Comparison of ENCODE assay signal across 14 mouse cellular contexts in the genomic region with DNA sequence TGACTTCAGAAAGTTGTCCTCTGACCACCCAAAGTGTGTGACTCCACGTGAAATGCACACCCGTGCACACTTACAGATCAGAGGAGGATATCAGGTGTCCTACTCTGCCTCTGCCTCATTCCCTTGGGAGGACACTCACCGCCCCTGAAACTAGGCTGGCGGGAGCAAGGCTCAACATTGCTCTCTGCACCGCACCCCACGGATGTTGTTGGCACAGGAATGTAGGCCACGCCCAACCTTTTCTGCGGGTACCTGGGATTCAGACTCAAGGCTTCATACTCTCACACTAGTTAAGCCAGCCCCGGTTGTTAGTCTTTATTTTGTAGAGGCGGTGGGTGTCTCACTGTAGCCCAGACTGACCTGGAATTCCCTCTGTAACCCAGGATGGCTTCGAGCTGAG. TPM values are rescaled to one million over a fixed set of nuclear protein-coding genes. Genes with fewer than 3 reads are reported as not detected.
A peak's percentile ranks its signal among the peaks of the same experiment; 100 is the strongest.
DNase-seq lines count a peak whose midpoint lies in the region; ATAC-seq and TF ChIP-seq lines count a peak whose summit lies in the region.
"Had no signal": no experiment of that assay in that cellular context is flagged by ENCODE, and none has a peak within 500 bp of the region (broad histone marks: within the 10 kb centered on the region; RNA-seq: fewer than 3 reads in every experiment).

No protein-coding gene starts in this region.

- peaks cover 55% of the 10 kb centered on the region for H3K4me1 ChIP-seq in kidney, embryonic 15.5 days
- peaks cover 62% of the 10 kb centered on the region for H3K4me1 ChIP-seq in E14TG2a.4 (replicated peaks; ENCODE audit: low read depth, low read length)
- H3K4me1 ChIP-seq in forebrain, embryonic 16.5 days (replicated peaks; ENCODE audit: control insufficient read depth, insufficient read depth, low read length), result peaks cover 28% of the 10 kb centered on the region

- no peaks in the 10 kb centered on the region for H3K36me3 ChIP-seq in kidney, embryonic 15.5 days
- H3K36me3 ChIP-seq in E14TG2a.4 (ENCODE audit: insufficient read depth, low read length), result no peaks in the 10 kb centered on the region
- H3K36me3 ChIP-seq in forebrain, embryonic 16.5 days (ENCODE audit: control insufficient read depth, insufficient read depth), result no peaks in the 10 kb centered on the region
- H3K36me3 ChIP-seq: G1E; limb, embryonic 13.5 days; neural tube, embryonic 13.5 days had no signal

- DNase-seq in kidney, adult 18-20 months, result no peak
- DNase-seq in ES-CJ7 (ENCODE audit: low read depth, low spot score), result peak; percentile 88
- peak; percentile 59 to 73 for DNase-seq in kidney, postnatal 25 days
- no peak for DNase-seq in frontal cortex, postnatal 14 days (ENCODE audit: low spot score in 2 of 2)
- DNase-seq: cerebellum, postnatal 10 days; heart, adult 18-20 months; midbrain, embryonic 14.5 days had no signal

- no peak for TF ChIP-seq CTCF in E14TG2a.4 (conservative IDR thresholded peaks at IDR 0.05; ENCODE audit: low read length)

- H3K4me2 ChIP-seq in kidney, embryonic 15.5 days, result no peak overlapping the region
- no peak overlapping the region for H3K4me2 ChIP-seq in forebrain, embryonic 16.5 days (ENCODE audit: low read length)
- H3K4me2 ChIP-seq: limb, embryonic 13.5 days; neural tube, embryonic 13.5 days had no signal

- 47% methylated on average over 11 of the region's 11 CpGs for WGBS in kidney, embryonic 15.5 days
- WGBS in forebrain, embryonic 16.5 days, result 74% methylated on average over 11 of the region's 11 CpGs

- H3K9ac ChIP-seq in kidney, embryonic 15.5 days, result no peak overlapping the region
- H3K9ac ChIP-seq in forebrain, embryonic 16.5 days (replicated peaks; ENCODE audit: low read depth, low read length), result no peak overlapping the region
- H3K9ac ChIP-seq: limb, embryonic 13.5 days; neural tube, embryonic 13.5 days had no signal

- no peaks in the 10 kb centered on the region for H3K9me3 ChIP-seq in kidney, embryonic 15.5 days (replicated peaks)
- H3K9me3 ChIP-seq in E14TG2a.4 (ENCODE audit: low read length), result no peaks in the 10 kb centered on the region
- H3K9me3 ChIP-seq in forebrain, embryonic 16.5 days (ENCODE audit: control insufficient read depth, low read length), result no peaks in the 10 kb centered on the region
- H3K9me3 ChIP-seq: G1E; limb, embryonic 13.5 days; neural tube, embryonic 13.5 days had no signal

- no peak for ATAC-seq in kidney, embryonic 15.5 days (replicated peaks; ENCODE audit: low FRiP score)
- no peak for ATAC-seq in forebrain, embryonic 16.5 days
- ATAC-seq: hindbrain, postnatal 0 days had no signal

- H3K27ac ChIP-seq in kidney, embryonic 15.5 days, result peak overlapping the region; percentile 54; the same call in 1 of the 2 replicates
- no peak overlapping the region for H3K27ac ChIP-seq in forebrain, embryonic 16.5 days (ENCODE audit: low read length)
- H3K27ac ChIP-seq: hindbrain, postnatal 0 days had no signal

- no peak overlapping the region for H3K4me3 ChIP-seq in kidney, embryonic 15.5 days (replicated peaks)
- H3K4me3 ChIP-seq in E14TG2a.4 (replicated peaks; ENCODE audit: low read length), result peak overlapping the region; percentile 49
- no peak overlapping the region for H3K4me3 ChIP-seq in forebrain, embryonic 16.5 days (replicated peaks; ENCODE audit: low read length)
- H3K4me3 ChIP-seq: limb, embryonic 13.5 days; neural tube, embryonic 13.5 days had no signal

- H3K27me3 ChIP-seq in kidney, embryonic 15.5 days, result no peaks in the 10 kb centered on the region
- peaks cover 11% of the 10 kb centered on the region; the same call in 1 of the 2 replicates for H3K27me3 ChIP-seq in E14TG2a.4 (ENCODE audit: insufficient read depth, low read length)
- H3K27me3 ChIP-seq in forebrain, embryonic 16.5 days (replicated peaks; ENCODE audit: control insufficient read depth, insufficient read depth, low read length), result no peaks in the 10 kb centered on the region
- H3K27me3 ChIP-seq: limb, embryonic 13.5 days; neural tube, embryonic 13.5 days had no signal

RNA-seq across cellular contexts. Expression of a gene that starts 44.6 kb away (rescaled TPM):
- 56.6 and 61.7 TPM in 2 replicates for polyA plus RNA-seq in kidney, embryonic 15.5 days (2015; fragmentation: Nextera tagmentation; extraction: Ambion mirVana)
- 56.8 and 60.2 TPM in 2 replicates for polyA plus RNA-seq in forebrain, embryonic 16.5 days (2015; fragmentation: Nextera tagmentation; extraction: Ambion mirVana)

Comparison
In these comparisons a context has a peak if more than half of its experiments do, and no peak if none do; other contexts are left out.
1. DNase-seq: peak in ES-CJ7 (single experiment) and kidney, postnatal 25 days (2 of 2); none in kidney, adult 18-20 months (single experiment) and frontal cortex, postnatal 14 days (0 of 2).